Mouse (Mus musculus) C2C12 (cell line): Measurements from ENCODE around the gene Ppm1e.

ENCODE experiments used
- CTCF ChIP-seq: IDR thresholded peaks from one replicate; pipeline ENCODE4 v1.5.1; 2011; ENCODE audit not compliant: control insufficient read depth, insufficient read depth, insufficient read length
- MAX ChIP-seq: IDR thresholded peaks from one replicate; pipeline ENCODE4 v1.6.1; 2011; ENCODE audit warnings: mild to moderate bottlenecking, control low read depth
- MYOD1 ChIP-seq: IDR thresholded peaks from one replicate; pipeline ENCODE4 v1.6.1; 2011; ENCODE audit warnings: low read depth; ENCODE audit not compliant: control insufficient read depth, insufficient read length
- MYOG ChIP-seq: IDR thresholded peaks from one replicate; pipeline ENCODE4 v1.6.1; 2011; ENCODE audit not compliant: control insufficient read depth, insufficient read length; ENCODE audit errors: extremely low read depth

DNA sequence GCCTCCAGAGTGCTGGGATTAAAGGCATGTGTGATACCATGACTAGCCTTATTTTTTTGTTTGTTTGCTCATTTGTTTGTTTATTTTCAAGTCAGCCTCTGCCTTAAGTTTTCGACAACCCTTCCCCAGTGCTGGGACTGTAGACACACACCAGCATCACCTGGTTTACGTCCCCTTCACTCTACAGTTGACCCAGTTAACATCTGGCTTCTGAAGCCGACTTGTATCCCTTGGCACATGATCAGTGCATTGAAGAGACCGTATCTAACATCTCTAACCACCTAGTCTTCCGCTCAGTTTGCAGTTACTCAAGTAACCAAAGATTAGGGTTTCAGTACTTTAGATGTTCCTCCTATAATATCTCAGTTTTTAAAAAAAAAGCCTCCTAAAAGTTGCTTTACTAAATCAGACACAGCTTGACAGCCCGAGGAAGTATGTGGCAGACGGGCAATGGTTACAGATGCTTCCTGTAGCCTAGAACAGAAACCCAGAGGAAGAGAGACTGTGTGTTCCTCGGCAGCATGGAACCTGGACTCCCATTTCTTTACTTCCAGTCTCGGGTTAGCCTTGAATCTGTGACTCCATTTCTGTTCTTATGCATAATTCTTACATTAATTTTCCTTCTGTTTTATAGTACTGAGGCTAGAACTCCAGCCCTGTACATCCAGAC is 113.5 kb downstream of the Ppm1e start:
- no peak for TF ChIP-seq CTCF
- TF ChIP-seq MYOD1: no peak
- no peak for TF ChIP-seq MAX
- TF ChIP-seq MYOG: no peak
